Mouse (Mus musculus): ENCODE measurements around the gene Gm3453.
"Not testable (repeated sequence)": the region's sequence is repeated elsewhere in the genome, so short reads cannot be mapped to it uniquely, and the experiment has no call there.

- not testable (repeated sequence) for TF ChIP-seq POLR2A (IDR thresholded peaks at IDR 0.05; ENCODE audit: low read depth, low read length); CTCF (IDR thresholded peaks at IDR 0.05; ENCODE audit: extremely low read depth, insufficient read depth, insufficient read length, insufficient replicate concordance)
Measured at GRCm38 (mm10) chr14:5923276-5923675, 55.7 kb downstream of the Gm3453 start.

All from spleen, adult 2 months (tissue).